Mouse (Mus musculus): ENCODE data around the gene Ccdc13. TPM values are rescaled to one million over a fixed set of nuclear protein-coding genes. Genes with fewer than 3 reads are reported as not detected.

Ccdc13 gene
- 0.56 and 0.59 TPM in 2 replicates for polyA plus RNA-seq (2015; fragmentation: Nextera tagmentation; extraction: Ambion mirVana)

GRCm38 (mm10) chr9:121838829-121839621 is at the start of gene Ccdc13:
Ccdc13 (minus strand) TSS chr9:121839461.
- H3K27me3 ChIP-seq (ENCODE audit: control insufficient read depth, insufficient read depth, low read length) = no peaks in the 10 kb centered on the region
- peak; percentile 84 for ATAC-seq (ENCODE audit: insufficient read depth, low FRiP score)
- 4% methylated on average over 61 of the region's 61 CpGs for WGBS
- H3K27ac ChIP-seq (ENCODE audit: low read length) = no peak within 1 kb of the TSS
- H3K36me3 ChIP-seq (ENCODE audit: control insufficient read depth, insufficient read depth, low read length) = no peaks in the 10 kb centered on the region
- H3K9ac ChIP-seq (ENCODE audit: low read length) = peak within 1 kb of the TSS; percentile 68
- H3K4me3 ChIP-seq (replicated peaks; ENCODE audit: low read length) = peak within 1 kb of the TSS; percentile 53
- H3K9me3 ChIP-seq (replicated peaks; ENCODE audit: control insufficient read depth, low read length) = no peaks in the 10 kb centered on the region; the same call in 1 of the 2 replicates
- peak within 1 kb of the TSS; percentile 87 for H3K4me2 ChIP-seq (ENCODE audit: low read depth, low read length)
- H3K4me1 ChIP-seq (ENCODE audit: control insufficient read depth, insufficient read depth, low read length) = 0 out of 2 replicates have a peak, but pooled peaks cover 7% of the 10 kb centered on the region

GRCm38 (mm10) chr9:121882015-121882457 is 42.8 kb upstream of the Ccdc13 start:
- no peak overlapping the region for H3K4me2 ChIP-seq (ENCODE audit: low read depth, low read length)
- H3K9ac ChIP-seq (ENCODE audit: low read length) = 0 out of 2 replicates have a peak overlapping the region, but pooled peaks have one; percentile 37
- H3K9me3 ChIP-seq (replicated peaks; ENCODE audit: control insufficient read depth, low read length) = no peaks in the 10 kb centered on the region
- H3K4me1 ChIP-seq (ENCODE audit: control insufficient read depth, insufficient read depth, low read length) = no peaks in the 10 kb centered on the region
- no peaks in the 10 kb centered on the region for H3K27me3 ChIP-seq (ENCODE audit: control insufficient read depth, insufficient read depth, low read length)
- H3K4me3 ChIP-seq (replicated peaks; ENCODE audit: low read length) = no peak overlapping the region
- H3K27ac ChIP-seq (ENCODE audit: low read length) = no peak overlapping the region
- no peaks in the 10 kb centered on the region for H3K36me3 ChIP-seq (ENCODE audit: control insufficient read depth, insufficient read depth, low read length)
- 19% methylated on average over 7 of the region's 7 CpGs for WGBS
- ATAC-seq (ENCODE audit: insufficient read depth, low FRiP score) = no peak

GRCm38 (mm10) chr9:121881301-121881700 is 42.0 kb upstream of the Ccdc13 start:
- no peaks in the 10 kb centered on the region for H3K27me3 ChIP-seq (ENCODE audit: control insufficient read depth, insufficient read depth, low read length)
- H3K9me3 ChIP-seq (replicated peaks; ENCODE audit: control insufficient read depth, low read length) = no peaks in the 10 kb centered on the region
- H3K4me2 ChIP-seq (ENCODE audit: low read depth, low read length) = no peak overlapping the region
- H3K4me3 ChIP-seq (replicated peaks; ENCODE audit: low read length) = no peak overlapping the region
- H3K36me3 ChIP-seq (ENCODE audit: control insufficient read depth, insufficient read depth, low read length) = no peaks in the 10 kb centered on the region
- 61% methylated on average over 6 of the region's 6 CpGs for WGBS
- no peaks in the 10 kb centered on the region for H3K4me1 ChIP-seq (ENCODE audit: control insufficient read depth, insufficient read depth, low read length)
- no peak overlapping the region for H3K9ac ChIP-seq (ENCODE audit: low read length)
- H3K27ac ChIP-seq (ENCODE audit: low read length) = no peak overlapping the region
- ATAC-seq (ENCODE audit: insufficient read depth, low FRiP score) = no peak

- H3K4me1 ChIP-seq (ENCODE audit: control insufficient read depth, insufficient read depth, low read length) = no peaks in the 10 kb centered on the region
- ATAC-seq (ENCODE audit: insufficient read depth, low FRiP score) = peak; percentile 37; the same call in 1 of the 2 replicates
- no peak overlapping the region for H3K9ac ChIP-seq (ENCODE audit: low read length)
- no peaks in the 10 kb centered on the region for H3K27me3 ChIP-seq (ENCODE audit: control insufficient read depth, insufficient read depth, low read length)
- H3K4me2 ChIP-seq (ENCODE audit: low read depth, low read length) = no peak overlapping the region
- no peaks in the 10 kb centered on the region for H3K36me3 ChIP-seq (ENCODE audit: control insufficient read depth, insufficient read depth, low read length)
- no peak overlapping the region for H3K4me3 ChIP-seq (replicated peaks; ENCODE audit: low read length)
- H3K9me3 ChIP-seq (replicated peaks; ENCODE audit: control insufficient read depth, low read length) = no peaks in the 10 kb centered on the region
- WGBS = 17% methylated on average over 14 of the region's 14 CpGs
- no peak overlapping the region for H3K27ac ChIP-seq (ENCODE audit: low read length)
Observed at GRCm38 (mm10) chr9:121880840-121881239, 41.6 kb upstream of the Ccdc13 start.

- H3K27me3 ChIP-seq (ENCODE audit: control insufficient read depth, insufficient read depth, low read length) = no peaks in the 10 kb centered on the region
- no peak overlapping the region for H3K4me3 ChIP-seq (replicated peaks; ENCODE audit: low read length)
- no peaks in the 10 kb centered on the region for H3K4me1 ChIP-seq (ENCODE audit: control insufficient read depth, insufficient read depth, low read length)
- no peak overlapping the region for H3K9ac ChIP-seq (ENCODE audit: low read length)
- H3K4me2 ChIP-seq (ENCODE audit: low read depth, low read length) = no peak overlapping the region
- no peak overlapping the region for H3K27ac ChIP-seq (ENCODE audit: low read length)
- ATAC-seq (ENCODE audit: insufficient read depth, low FRiP score) = no peak
- H3K36me3 ChIP-seq (ENCODE audit: control insufficient read depth, insufficient read depth, low read length) = no peaks in the 10 kb centered on the region
- 12% methylated on average over 3 of the region's 3 CpGs for WGBS
- no peaks in the 10 kb centered on the region for H3K9me3 ChIP-seq (replicated peaks; ENCODE audit: control insufficient read depth, low read length)
Observed at GRCm38 (mm10) chr9:121877052-121877740, 37.9 kb upstream of the Ccdc13 start.

GRCm38 (mm10) chr9:121873578-121873977 is 34.3 kb upstream of the Ccdc13 start:
- no peak overlapping the region for H3K27ac ChIP-seq (ENCODE audit: low read length)
- ATAC-seq (ENCODE audit: insufficient read depth, low FRiP score) = no peak
- no peak overlapping the region for H3K9ac ChIP-seq (ENCODE audit: low read length)
- H3K9me3 ChIP-seq (replicated peaks; ENCODE audit: control insufficient read depth, low read length) = no peaks in the 10 kb centered on the region
- no peak overlapping the region for H3K4me3 ChIP-seq (replicated peaks; ENCODE audit: low read length)
- no peaks in the 10 kb centered on the region for H3K36me3 ChIP-seq (ENCODE audit: control insufficient read depth, insufficient read depth, low read length)
- H3K4me1 ChIP-seq (ENCODE audit: control insufficient read depth, insufficient read depth, low read length) = peaks cover 7% of the 10 kb centered on the region
- no peak overlapping the region for H3K4me2 ChIP-seq (ENCODE audit: low read depth, low read length)
- no peaks in the 10 kb centered on the region for H3K27me3 ChIP-seq (ENCODE audit: control insufficient read depth, insufficient read depth, low read length)

- Histone ChIP-seq H3K27ac (ENCODE audit: low read length) (no peak overlapping the region), H3K4me2 (ENCODE audit: low read depth, low read length) (no peak overlapping the region), H3K9me3 (replicated peaks; ENCODE audit: control insufficient read depth, low read length) (no peaks in the 10 kb centered on the region), H3K4me1 (ENCODE audit: control insufficient read depth, insufficient read depth, low read length) (peaks cover 9% of the 10 kb centered on the region), H3K4me3 (replicated peaks; ENCODE audit: low read length) (no peak overlapping the region), H3K9ac (ENCODE audit: low read length) (no peak overlapping the region), H3K27me3 (ENCODE audit: control insufficient read depth, insufficient read depth, low read length) (no peaks in the 10 kb centered on the region), H3K36me3 (ENCODE audit: control insufficient read depth, insufficient read depth, low read length) (no peaks in the 10 kb centered on the region)
- no peak for ATAC-seq (ENCODE audit: insufficient read depth, low FRiP score)
- WGBS = 77% methylated on average over 2 of the region's 2 CpGs
Observed at GRCm38 (mm10) chr9:121872062-121872683, 32.9 kb upstream of the Ccdc13 start.

GRCm38 (mm10) chr9:121869973-121870515 is 30.8 kb upstream of the Ccdc13 start:
- ATAC-seq (ENCODE audit: insufficient read depth, low FRiP score) = no peak

More at GRCm38 (mm10) chr9:121869973-121870515, 30.8 kb upstream of the Ccdc13 start:
- Histone ChIP-seq H3K9me3 (replicated peaks; ENCODE audit: control insufficient read depth, low read length) (no peaks in the 10 kb centered on the region), H3K27ac (ENCODE audit: low read length) (no peak overlapping the region), H3K4me1 (ENCODE audit: control insufficient read depth, insufficient read depth, low read length) (peaks cover 16% of the 10 kb centered on the region), H3K4me2 (ENCODE audit: low read depth, low read length) (no peak overlapping the region), H3K36me3 (ENCODE audit: control insufficient read depth, insufficient read depth, low read length) (no peaks in the 10 kb centered on the region), H3K9ac (ENCODE audit: low read length) (no peak overlapping the region), H3K4me3 (replicated peaks; ENCODE audit: low read length) (no peak overlapping the region), H3K27me3 (ENCODE audit: control insufficient read depth, insufficient read depth, low read length) (no peaks in the 10 kb centered on the region)
- 41% methylated on average over 4 of the region's 4 CpGs for WGBS
